Mouse (Mus musculus): ENCODE measurements around the gene Eif3l.

DNA sequence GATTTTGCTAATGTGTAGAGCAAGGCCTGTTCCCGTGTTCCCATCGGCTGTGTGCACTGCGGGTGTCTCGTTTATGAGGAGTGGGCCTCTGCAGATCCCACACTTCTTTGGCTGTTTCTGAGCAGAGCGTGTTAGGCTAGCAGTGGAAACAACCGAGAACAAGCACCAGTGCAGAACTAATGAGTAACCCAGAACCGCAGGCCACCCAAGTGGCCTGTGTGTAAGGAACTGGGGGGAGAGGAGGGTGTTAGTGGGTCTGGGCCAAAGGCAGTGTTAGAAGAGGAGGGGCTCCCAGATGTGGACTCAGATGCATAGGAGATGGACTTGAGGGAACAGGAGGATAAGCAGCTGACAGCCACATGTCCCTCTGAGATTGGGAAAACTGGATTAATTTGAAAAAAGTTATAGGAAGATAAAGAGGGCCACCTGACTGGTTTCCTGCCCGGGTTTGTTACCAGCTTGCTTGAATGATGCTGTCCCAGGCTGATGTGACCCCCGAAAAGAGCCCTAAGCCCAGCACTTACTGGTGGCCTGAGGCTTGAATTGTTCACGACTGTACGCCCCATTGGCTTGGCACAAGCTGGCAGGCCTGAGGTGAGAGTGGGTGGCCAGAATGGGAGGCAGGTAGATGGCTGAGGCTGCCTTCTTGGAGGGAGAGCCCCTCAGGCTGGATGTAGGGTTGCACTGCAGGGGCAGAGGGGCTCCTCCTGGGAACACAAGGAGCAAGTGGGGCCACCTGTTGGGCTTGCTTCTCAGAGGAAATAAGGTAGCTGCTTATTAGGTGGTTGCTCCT is 61.0 kb downstream of the Eif3l start:
- TF ChIP-seq CTCF (IDR thresholded peaks at IDR 0.05) (no peak), EP300 (IDR thresholded peaks at IDR 0.05) (no peak)

Data from lung, postnatal 0 days (tissue).